Mouse (Mus musculus) testis, adult 2 months (tissue): ENCODE measurements around the gene Poglut1.

Experiments
- CTCF ChIP-seq: fragments of 200-500 bp; IDR thresholded peaks from 2 replicates; pipeline ENCODE4 v1.5.1; 2012; ENCODE audit warnings: low read depth, mild to moderate bottlenecking, inconsistent platforms, low read length, moderate library complexity; ENCODE audit not compliant: control insufficient read depth, insufficient read depth, insufficient replicate concordance
- POLR2A ChIP-seq: fragments of 200-500 bp; IDR thresholded peaks from 2 replicates; pipeline ENCODE4 v1.6.1; 2012; ENCODE audit warnings: low read depth, mild to moderate bottlenecking, inconsistent platforms, low read length, moderate library complexity; ENCODE audit not compliant: control insufficient read depth

DNA sequence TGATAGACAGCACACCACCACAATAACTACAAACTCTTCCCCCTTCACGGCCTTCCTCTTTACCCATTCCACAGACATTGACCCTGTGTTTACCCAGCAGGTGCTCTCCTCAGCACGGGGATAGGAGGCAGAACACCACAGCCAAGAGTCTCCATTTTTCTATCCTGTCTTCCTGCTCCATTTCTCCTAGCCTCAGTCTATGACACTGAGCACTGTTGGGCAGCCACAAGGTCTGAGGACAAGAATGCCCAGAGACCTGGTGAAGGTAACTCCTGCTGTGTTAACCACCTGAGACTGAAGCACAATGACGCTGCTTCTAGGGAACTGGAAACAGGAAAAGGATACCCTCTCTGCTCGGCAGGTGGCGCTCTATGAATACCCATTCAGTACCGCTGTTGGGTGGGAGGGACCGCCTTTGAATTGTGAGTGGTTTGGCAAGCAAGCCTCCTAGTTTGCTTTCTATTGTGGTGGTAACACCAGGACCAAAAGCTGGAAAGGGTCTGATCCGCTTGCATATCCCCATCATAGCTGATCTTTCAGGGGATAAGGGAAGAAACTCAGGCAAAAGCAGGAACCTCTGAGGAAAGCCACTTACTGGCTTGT is 13.4 kb downstream of the Poglut1 start:
- TF ChIP-seq CTCF (peak; percentile 43; the same call in 1 of the 2 replicates), POLR2A (no peak)
